Mouse (Mus musculus): ENCODE measurements at regions not wholly inside any gene's neighbourhood (a gene's known extent, or its start where the extent isn't known, plus 50 kb on each side); places are given as distances from the start of the nearest gene placed in this dataset.

GRCm38 (mm10) chr13:52702201-52702611 lies 119.2 kb downstream of the Syk start:
- H3K9me3 ChIP-seq (replicated peaks; ENCODE audit: control insufficient read depth, low read length, poor library complexity, severe bottlenecking), result no peaks in the 10 kb centered on the region
- no peak overlapping the region for H3K9ac ChIP-seq (ENCODE audit: low read depth, low read length)
- H3K4me1 ChIP-seq (ENCODE audit: control insufficient read depth, insufficient read depth, low read length), result 0 out of 2 replicates have a peak, but pooled peaks cover 2% of the 10 kb centered on the region
- 40% methylated on average over 15 of the region's 15 CpGs for WGBS
- H3K36me3 ChIP-seq (ENCODE audit: control insufficient read depth, insufficient read depth, low read length), result no peaks in the 10 kb centered on the region
- no peak for ATAC-seq
- no peak overlapping the region for H3K4me2 ChIP-seq (ENCODE audit: low read length)
- H3K27me3 ChIP-seq (ENCODE audit: control insufficient read depth, insufficient read depth, low read depth, low read length), result no peaks in the 10 kb centered on the region
- H3K27ac ChIP-seq (ENCODE audit: low read length), result no peak overlapping the region
- no peak overlapping the region for H3K4me3 ChIP-seq (ENCODE audit: low read depth, low read length)

- Histone ChIP-seq H3K4me1 (ENCODE audit: control insufficient read depth, insufficient read depth, low read length) (0 out of 2 replicates have a peak, but pooled peaks cover 2% of the 10 kb centered on the region), H3K9me3 (replicated peaks; ENCODE audit: control insufficient read depth, low read length, poor library complexity, severe bottlenecking) (no peaks in the 10 kb centered on the region), H3K4me3 (ENCODE audit: low read depth, low read length) (no peak overlapping the region), H3K27ac (ENCODE audit: low read length) (no peak overlapping the region), H3K27me3 (ENCODE audit: control insufficient read depth, insufficient read depth, low read depth, low read length) (no peaks in the 10 kb centered on the region), H3K36me3 (ENCODE audit: control insufficient read depth, insufficient read depth, low read length) (no peaks in the 10 kb centered on the region), H3K4me2 (ENCODE audit: low read length) (no peak overlapping the region), H3K9ac (ENCODE audit: low read depth, low read length) (no peak overlapping the region)
- WGBS, result 75% methylated on average over 12 of the region's 12 CpGs
- no peak for ATAC-seq
These were observed 120.6 kb downstream of the Syk start for GRCm38 (mm10) chr13:52703401-52704164.

- Histone ChIP-seq H3K27ac (ENCODE audit: low read length) (no peak overlapping the region), H3K4me2 (ENCODE audit: low read length) (no peak overlapping the region), H3K27me3 (ENCODE audit: control insufficient read depth, insufficient read depth, low read depth, low read length) (no peaks in the 10 kb centered on the region), H3K36me3 (ENCODE audit: control insufficient read depth, insufficient read depth, low read length) (no peaks in the 10 kb centered on the region), H3K4me3 (ENCODE audit: low read depth, low read length) (no peak overlapping the region), H3K9me3 (replicated peaks; ENCODE audit: control insufficient read depth, low read length, poor library complexity, severe bottlenecking) (no peaks in the 10 kb centered on the region), H3K9ac (ENCODE audit: low read depth, low read length) (no peak overlapping the region), H3K4me1 (ENCODE audit: control insufficient read depth, insufficient read depth, low read length) (0 out of 2 replicates have a peak, but pooled peaks cover 2% of the 10 kb centered on the region)
- ATAC-seq, result no peak
- 31% methylated on average over 3 of the region's 3 CpGs for WGBS
These were observed 121.7 kb downstream of the Syk start for GRCm38 (mm10) chr13:52704673-52705072.

- H3K4me3 ChIP-seq (ENCODE audit: low read depth, low read length), result no peak overlapping the region
- no peak overlapping the region for H3K4me2 ChIP-seq (ENCODE audit: low read length)
- no peaks in the 10 kb centered on the region for H3K4me1 ChIP-seq (ENCODE audit: control insufficient read depth, insufficient read depth, low read length)
- 54% methylated on average over 5 of the region's 5 CpGs for WGBS
- no peaks in the 10 kb centered on the region for H3K36me3 ChIP-seq (ENCODE audit: control insufficient read depth, insufficient read depth, low read length)
- H3K9me3 ChIP-seq (replicated peaks; ENCODE audit: control insufficient read depth, low read length, poor library complexity, severe bottlenecking), result no peaks in the 10 kb centered on the region
- H3K27ac ChIP-seq (ENCODE audit: low read length), result no peak overlapping the region
- ATAC-seq, result no peak
- no peak overlapping the region for H3K9ac ChIP-seq (ENCODE audit: low read depth, low read length)
- no peaks in the 10 kb centered on the region for H3K27me3 ChIP-seq (ENCODE audit: control insufficient read depth, insufficient read depth, low read depth, low read length)
These were observed 126.6 kb downstream of the Syk start for GRCm38 (mm10) chr13:52709580-52709979.

- no peaks in the 10 kb centered on the region for H3K36me3 ChIP-seq (ENCODE audit: control insufficient read depth, insufficient read depth, low read length)
- no peak overlapping the region for H3K9ac ChIP-seq (ENCODE audit: low read depth, low read length)
- 38% methylated on average over 9 of the region's 9 CpGs for WGBS
- H3K4me3 ChIP-seq (ENCODE audit: low read depth, low read length), result no peak overlapping the region
- H3K4me1 ChIP-seq (ENCODE audit: control insufficient read depth, insufficient read depth, low read length), result no peaks in the 10 kb centered on the region
- ATAC-seq, result peak; percentile 76
- H3K4me2 ChIP-seq (ENCODE audit: low read length), result no peak overlapping the region
- H3K9me3 ChIP-seq (replicated peaks; ENCODE audit: control insufficient read depth, low read length, poor library complexity, severe bottlenecking), result no peaks in the 10 kb centered on the region
- no peaks in the 10 kb centered on the region for H3K27me3 ChIP-seq (ENCODE audit: control insufficient read depth, insufficient read depth, low read depth, low read length)
- H3K27ac ChIP-seq (ENCODE audit: low read length), result no peak overlapping the region
These were observed 128.9 kb downstream of the Syk start for GRCm38 (mm10) chr13:52711713-52712369.

- Histone ChIP-seq H3K27ac (ENCODE audit: low read length) (no peak overlapping the region), H3K9me3 (replicated peaks; ENCODE audit: control insufficient read depth, low read length, poor library complexity, severe bottlenecking) (no peaks in the 10 kb centered on the region), H3K9ac (ENCODE audit: low read depth, low read length) (no peak overlapping the region), H3K4me1 (ENCODE audit: control insufficient read depth, insufficient read depth, low read length) (no peaks in the 10 kb centered on the region), H3K4me2 (ENCODE audit: low read length) (no peak overlapping the region), H3K27me3 (ENCODE audit: control insufficient read depth, insufficient read depth, low read depth, low read length) (no peaks in the 10 kb centered on the region), H3K36me3 (ENCODE audit: control insufficient read depth, insufficient read depth, low read length) (no peaks in the 10 kb centered on the region), H3K4me3 (ENCODE audit: low read depth, low read length) (no peak overlapping the region)
- no peak for ATAC-seq
- WGBS, result 92% methylated on average over 6 of the region's 6 CpGs
These were observed 138.5 kb downstream of the Syk start for GRCm38 (mm10) chr13:52721463-52721862.

- no peak for ATAC-seq
- Histone ChIP-seq H3K9ac (ENCODE audit: low read depth, low read length) (no peak overlapping the region), H3K9me3 (replicated peaks; ENCODE audit: control insufficient read depth, low read length, poor library complexity, severe bottlenecking) (no peaks in the 10 kb centered on the region), H3K4me3 (ENCODE audit: low read depth, low read length) (no peak overlapping the region), H3K36me3 (ENCODE audit: control insufficient read depth, insufficient read depth, low read length) (no peaks in the 10 kb centered on the region), H3K4me1 (ENCODE audit: control insufficient read depth, insufficient read depth, low read length) (no peaks in the 10 kb centered on the region), H3K27ac (ENCODE audit: low read length) (no peak overlapping the region), H3K4me2 (ENCODE audit: low read length) (no peak overlapping the region), H3K27me3 (ENCODE audit: control insufficient read depth, insufficient read depth, low read depth, low read length) (no peaks in the 10 kb centered on the region)
- 80% methylated on average over 3 of the region's 3 CpGs for WGBS
These were observed 139.7 kb downstream of the Syk start for GRCm38 (mm10) chr13:52722718-52723117.

GRCm38 (mm10) chr13:52726043-52726442 lies 143.1 kb downstream of the Syk start:
- no peak overlapping the region for H3K4me2 ChIP-seq (ENCODE audit: low read length)
- H3K4me3 ChIP-seq (ENCODE audit: low read depth, low read length), result no peak overlapping the region
- H3K4me1 ChIP-seq (ENCODE audit: control insufficient read depth, insufficient read depth, low read length), result peaks cover 4% of the 10 kb centered on the region; the same call in 1 of the 2 replicates
- H3K9me3 ChIP-seq (replicated peaks; ENCODE audit: control insufficient read depth, low read length, poor library complexity, severe bottlenecking), result no peaks in the 10 kb centered on the region
- H3K36me3 ChIP-seq (ENCODE audit: control insufficient read depth, insufficient read depth, low read length), result no peaks in the 10 kb centered on the region
- H3K27me3 ChIP-seq (ENCODE audit: control insufficient read depth, insufficient read depth, low read depth, low read length), result no peaks in the 10 kb centered on the region
- H3K27ac ChIP-seq (ENCODE audit: low read length), result no peak overlapping the region
- ATAC-seq, result no peak
- no peak overlapping the region for H3K9ac ChIP-seq (ENCODE audit: low read depth, low read length)
- WGBS, result 69% methylated on average over 10 of the region's 10 CpGs

- Histone ChIP-seq H3K36me3 (ENCODE audit: control insufficient read depth, insufficient read depth, low read length) (no peaks in the 10 kb centered on the region), H3K9me3 (replicated peaks; ENCODE audit: control insufficient read depth, low read length, poor library complexity, severe bottlenecking) (no peaks in the 10 kb centered on the region), H3K4me3 (ENCODE audit: low read depth, low read length) (no peak overlapping the region), H3K4me2 (ENCODE audit: low read length) (no peak overlapping the region), H3K27me3 (ENCODE audit: control insufficient read depth, insufficient read depth, low read depth, low read length) (no peaks in the 10 kb centered on the region), H3K4me1 (ENCODE audit: control insufficient read depth, insufficient read depth, low read length) (peaks cover 4% of the 10 kb centered on the region; the same call in 1 of the 2 replicates), H3K9ac (ENCODE audit: low read depth, low read length) (no peak overlapping the region), H3K27ac (ENCODE audit: low read length) (no peak overlapping the region)
- 81% methylated on average over 3 of the region's 3 CpGs for WGBS
- ATAC-seq, result no peak
These were observed 143.6 kb downstream of the Syk start for GRCm38 (mm10) chr13:52726525-52726924.

All from midbrain, embryonic 16.5 days (tissue).